Mouse (Mus musculus) forebrain, embryonic 15.5 days (tissue): ENCODE measurements around the gene Vgll1. TPM values are rescaled to one million over a fixed set of nuclear protein-coding genes. Genes with fewer than 3 reads are reported as not detected.

Source experiments
- ATAC-seq: fragments of 200-750 bp; cut with Nextera tagmentation; replicated peaks from 2 replicates; pipeline ENCODE4 v1.8.0; 2017; ENCODE audit warnings: mild to moderate bottlenecking, moderate TSS enrichment, moderate library complexity
- H3K27ac ChIP-seq: fragments of 300-500 bp; sonication (generic); replicated peaks from 2 replicates; pipeline ENCODE4 v1.5.1; 2015; ENCODE audit warnings: mild to moderate bottlenecking, inconsistent platforms
- H3K27me3 ChIP-seq: fragments of 300-500 bp; sonication (generic); 2 replicates; pipeline ENCODE4 v1.6.1; 2015; ENCODE audit warnings: inconsistent platforms
- H3K36me3 ChIP-seq: fragments of 300-500 bp; sonication (generic); 2 replicates; pipeline ENCODE4 v1.6.1; 2015; ENCODE audit warnings: mild to moderate bottlenecking, inconsistent platforms
- H3K4me1 ChIP-seq: fragments of 300-500 bp; sonication (generic); 2 replicates; pipeline ENCODE4 v1.6.1; 2015; ENCODE audit warnings: inconsistent platforms
- H3K4me2 ChIP-seq: fragments of 300-500 bp; sonication (generic); replicated peaks from 2 replicates; pipeline ENCODE4 v1.6.1; 2015; ENCODE audit warnings: mild to moderate bottlenecking, inconsistent platforms
- H3K4me3 ChIP-seq: fragments of 300-500 bp; sonication (generic); 2 replicates; pipeline ENCODE4 v1.5.1; 2015; ENCODE audit warnings: mild to moderate bottlenecking, inconsistent platforms
- H3K9ac ChIP-seq: fragments of 300-500 bp; sonication (generic); replicated peaks from 2 replicates; pipeline ENCODE4 v1.6.1; 2015; ENCODE audit warnings: mild to moderate bottlenecking, inconsistent platforms
- H3K9me3 ChIP-seq: fragments of 300-500 bp; sonication (generic); 2 replicates; pipeline ENCODE4 v1.6.1; 2016; ENCODE audit warnings: inconsistent platforms
- WGBS: fragments of 180-500 bp; shearing (Covaris S2); methylation state at CpG from one replicate; pipeline ENCODE4 v1.1.7; 2015; ENCODE audit warnings: mixed read lengths; 5-methylcytosine and 5-hydroxymethylcytosine counted together
- polyA plus RNA-seq: library from polyadenylated mRNA; unstranded; fragments of >200 nt; fragmentation: Nextera tagmentation; extraction: Ambion mirVana; gene quantifications from 2 replicates; pipeline ENCODE4 v1.2.1, GENCODE M21; 2015

Vgll1 gene
- not detected in 2 replicates for polyA plus RNA-seq

DNA sequence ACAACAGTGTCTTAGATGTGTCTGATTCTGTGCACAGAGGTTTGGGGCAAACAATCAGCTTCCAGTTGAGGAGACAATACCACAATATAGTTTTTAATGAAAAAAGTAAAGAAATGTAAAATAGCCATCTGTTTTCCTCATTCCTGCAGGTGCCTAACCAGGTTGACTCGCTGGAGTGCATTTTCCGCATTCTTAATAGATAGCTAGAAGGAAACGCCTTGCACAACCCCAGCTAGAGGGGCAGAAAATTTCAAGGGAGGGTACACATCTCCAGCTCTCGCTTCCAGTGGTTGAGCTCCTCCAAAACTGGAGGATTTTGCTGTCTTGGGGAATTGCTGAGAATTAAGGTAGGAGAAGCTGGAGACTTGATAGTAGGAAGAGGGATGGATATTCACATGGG lies at the start of gene Vgll1:
Gene Vgll1 (plus strand): TSS at position 301 of the 400 bp plus-strand sequence.
- Histone ChIP-seq H3K9ac (no peak within 1 kb of the TSS), H3K4me1 (no peaks in the 10 kb centered on the region), H3K4me2 (no peak within 1 kb of the TSS), H3K4me3 (no peak within 1 kb of the TSS), H3K27me3 (no peaks in the 10 kb centered on the region), H3K27ac (no peak within 1 kb of the TSS), H3K9me3 (no peaks in the 10 kb centered on the region), H3K36me3 (no peaks in the 10 kb centered on the region)
- 93% methylated on average over 4 of the region's 4 CpGs for WGBS
- ATAC-seq = no peak

DNA sequence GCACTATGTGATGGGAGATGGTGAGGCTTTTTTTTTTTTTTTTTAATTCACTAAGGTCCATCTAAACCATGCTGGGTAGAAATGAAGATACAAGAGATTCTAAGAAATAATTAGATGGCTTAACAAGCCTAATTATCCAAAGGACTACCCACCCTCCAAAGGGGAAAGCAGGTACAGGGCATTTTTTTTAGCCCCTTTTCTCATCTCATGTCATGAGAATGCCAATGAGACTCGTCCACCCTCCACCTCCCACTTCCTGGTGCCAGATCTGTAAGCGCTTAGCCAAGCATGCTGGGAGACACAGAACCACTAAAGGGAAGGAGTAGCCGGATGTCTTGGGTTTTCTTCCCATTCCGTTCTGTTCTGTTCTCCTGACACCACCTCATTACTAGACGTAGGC lies 45.1 kb upstream of the Vgll1 start, which contains the start of gene Brs3:
Gene Brs3 (plus strand): TSS at position 301 of the 400 bp plus-strand sequence.
- Histone ChIP-seq H3K4me2 (no peak within 1 kb of the TSS), H3K9me3 (no peaks in the 10 kb centered on the region)
- WGBS = 86% methylated on average over 5 of the region's 5 CpGs

DNA sequence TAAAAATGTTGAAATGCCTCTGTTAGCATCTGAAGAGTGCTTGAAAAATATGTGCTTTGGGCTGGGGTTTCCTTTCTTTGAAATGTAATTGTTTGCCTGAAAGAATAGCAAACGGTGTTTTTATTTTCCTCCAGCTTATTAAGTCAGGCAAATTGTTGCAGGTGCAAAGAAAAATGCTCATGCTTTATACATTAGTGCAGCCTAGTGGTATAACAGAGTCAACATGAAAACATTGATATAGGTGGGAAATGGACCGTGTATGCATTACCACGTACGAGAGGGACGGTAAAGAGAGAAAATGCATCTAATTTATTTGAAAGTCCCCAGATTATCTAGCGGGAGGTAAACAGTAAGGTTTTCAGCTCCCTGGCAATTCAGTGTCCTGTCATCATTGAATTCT lies 44.0 kb upstream of the Vgll1 start:
- 70% methylated on average over 6 of the region's 6 CpGs for WGBS
- H3K9ac ChIP-seq = no peak overlapping the region
- H3K4me2 ChIP-seq = no peak overlapping the region
- H3K27ac ChIP-seq = no peak overlapping the region
- H3K9me3 ChIP-seq = no peaks in the 10 kb centered on the region
- no peaks in the 10 kb centered on the region for H3K27me3 ChIP-seq
- H3K4me3 ChIP-seq = no peak overlapping the region
- ATAC-seq = no peak
- H3K4me1 ChIP-seq = no peaks in the 10 kb centered on the region
- no peaks in the 10 kb centered on the region for H3K36me3 ChIP-seq

More for the DNA sequence above, 45.1 kb upstream of the Vgll1 start, which contains the start of gene Brs3:
- Histone ChIP-seq H3K27ac (no peak within 1 kb of the TSS), H3K4me1 (no peaks in the 10 kb centered on the region), H3K36me3 (no peaks in the 10 kb centered on the region), H3K4me3 (no peak within 1 kb of the TSS), H3K9ac (no peak within 1 kb of the TSS), H3K27me3 (no peaks in the 10 kb centered on the region)
- no peak for ATAC-seq

DNA sequence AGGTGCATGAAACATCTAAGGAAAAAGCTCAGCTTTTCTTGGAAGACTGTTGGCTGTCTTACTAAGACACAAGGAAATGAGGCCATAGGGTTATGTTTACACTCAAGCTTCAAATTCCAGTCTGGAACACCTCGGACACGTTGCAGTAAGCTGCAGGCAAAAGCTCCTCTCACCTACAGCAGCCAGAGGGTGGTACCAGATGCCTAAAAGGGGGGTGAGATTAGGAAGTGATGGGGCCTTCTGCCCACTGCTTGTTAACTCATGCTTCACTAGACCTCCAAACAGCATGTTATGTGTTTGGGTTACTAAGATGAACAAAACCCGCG lies 35.1 kb upstream of the Vgll1 start:
- Histone ChIP-seq H3K9me3 (no peaks in the 10 kb centered on the region), H3K4me3 (peak overlapping the region; percentile 65), H3K9ac (peak overlapping the region; percentile 65), H3K27me3 (no peaks in the 10 kb centered on the region), H3K36me3 (peaks cover 11% of the 10 kb centered on the region; the same call in 1 of the 2 replicates), H3K4me2 (peak overlapping the region; percentile 41), H3K4me1 (no peaks in the 10 kb centered on the region), H3K27ac (peak overlapping the region; percentile 98)
- WGBS = 22% methylated on average over 4 of the region's 4 CpGs
- ATAC-seq = peak; percentile 73

DNA sequence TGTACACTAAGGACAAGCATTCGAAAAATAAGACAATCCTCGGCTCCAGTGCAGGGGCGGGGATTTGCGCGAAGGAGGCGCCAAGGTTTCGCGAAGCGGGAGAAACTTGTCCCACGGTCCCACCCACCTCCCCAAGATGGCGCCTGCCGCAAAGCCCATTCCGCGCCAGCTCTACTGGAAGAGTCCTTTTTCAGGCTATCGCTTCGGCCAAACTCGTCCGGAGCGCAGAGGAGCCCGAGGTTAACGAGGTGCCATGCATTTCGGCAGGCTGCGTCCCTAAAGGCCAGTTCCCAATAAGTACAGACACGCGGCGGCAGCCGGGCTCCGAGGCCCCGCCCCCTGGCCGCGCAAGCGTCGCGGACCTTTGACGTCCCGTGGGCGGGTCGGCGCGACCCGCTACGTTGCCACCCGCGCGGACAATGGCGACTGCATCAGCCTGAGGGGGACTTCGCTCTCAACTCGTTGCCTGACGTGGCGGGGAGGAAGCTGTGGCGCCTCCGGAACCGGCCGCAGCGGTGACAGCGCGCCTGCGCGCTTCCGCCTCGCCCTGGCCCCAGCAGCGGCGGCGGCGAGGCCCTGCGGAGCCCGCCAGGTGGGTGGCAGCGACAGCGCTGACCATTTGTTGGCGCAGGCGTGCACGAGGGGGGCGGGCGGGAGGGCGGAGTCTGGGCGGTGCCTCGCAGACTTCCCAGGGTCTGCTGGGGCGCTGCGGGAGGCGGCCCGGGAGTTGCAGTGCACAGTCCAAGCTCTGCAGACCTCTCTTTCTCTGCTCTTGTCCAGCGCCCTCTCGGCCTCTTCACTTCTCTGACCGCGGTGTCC lies 34.5 kb upstream of the Vgll1 start, which contains the start of gene Htatsf1:
Gene Htatsf1 (plus strand): TSS at position 410 of the 819 bp plus-strand sequence.
- peak within 1 kb of the TSS; percentile 65 for H3K4me3 ChIP-seq
- H3K27ac ChIP-seq = peak within 1 kb of the TSS; percentile 98
- no peaks in the 10 kb centered on the region for H3K9me3 ChIP-seq
- peak; percentile 96 for ATAC-seq
- H3K27me3 ChIP-seq = no peaks in the 10 kb centered on the region
- H3K4me2 ChIP-seq = peak within 1 kb of the TSS; percentile 52
- 23% methylated on average over 84 of the region's 85 CpGs for WGBS
- no peaks in the 10 kb centered on the region for H3K4me1 ChIP-seq
- H3K36me3 ChIP-seq = peaks cover 13% of the 10 kb centered on the region; the same call in 1 of the 2 replicates
- H3K9ac ChIP-seq = peak within 1 kb of the TSS; percentile 65

DNA sequence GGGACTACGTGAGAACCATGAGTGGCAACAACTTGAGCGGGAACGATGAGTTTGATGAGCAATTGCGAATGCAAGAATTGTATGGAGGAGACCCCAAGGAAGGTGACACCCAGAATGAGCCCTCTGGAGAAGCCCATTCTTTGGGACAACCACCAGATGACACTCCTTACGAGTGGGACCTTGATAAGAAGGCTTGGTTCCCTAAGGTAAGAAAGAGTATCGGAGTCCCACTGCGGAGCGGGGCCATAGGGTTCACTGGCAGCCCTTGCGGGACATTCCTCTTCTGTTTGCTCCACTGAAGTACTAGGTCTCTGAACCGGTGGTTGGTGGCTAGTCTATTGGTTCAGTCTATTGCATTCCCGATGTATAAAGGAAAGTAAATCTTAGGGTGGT lies 33.9 kb upstream of the Vgll1 start:
- Histone ChIP-seq H3K9ac (peak overlapping the region; percentile 65), H3K4me1 (no peaks in the 10 kb centered on the region), H3K4me2 (peak overlapping the region; percentile 52), H3K9me3 (no peaks in the 10 kb centered on the region), H3K27me3 (no peaks in the 10 kb centered on the region), H3K27ac (peak overlapping the region; percentile 98), H3K36me3 (peaks cover 13% of the 10 kb centered on the region; the same call in 1 of the 2 replicates), H3K4me3 (peak overlapping the region; percentile 65)
- 32% methylated on average over 11 of the region's 11 CpGs for WGBS
- no peak for ATAC-seq

DNA sequence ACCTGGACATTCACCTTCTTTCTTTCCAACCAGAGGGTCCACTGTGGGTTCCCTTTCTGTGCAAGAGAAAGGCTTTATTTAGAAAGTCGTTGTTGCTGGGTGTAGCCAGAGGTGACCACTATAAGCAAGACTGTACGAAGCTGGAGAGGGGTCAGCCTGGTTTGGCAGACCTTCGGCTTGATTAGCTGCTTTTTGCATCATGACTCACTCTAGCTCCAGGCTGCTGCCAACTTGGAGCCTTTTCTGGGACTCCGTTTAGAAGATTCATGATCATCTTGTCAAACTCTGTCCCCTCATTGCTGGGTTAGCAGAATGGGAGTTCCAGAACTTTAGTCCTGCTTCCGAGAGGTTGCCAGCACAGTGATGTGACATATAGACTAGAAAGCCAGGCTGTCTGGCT lies 6.4 kb upstream of the Vgll1 start:
- ATAC-seq = no peak
- Histone ChIP-seq H3K9ac (no peak overlapping the region), H3K36me3 (no peaks in the 10 kb centered on the region), H3K9me3 (no peaks in the 10 kb centered on the region), H3K4me1 (no peaks in the 10 kb centered on the region), H3K4me2 (no peak overlapping the region), H3K27ac (no peak overlapping the region), H3K4me3 (no peak overlapping the region), H3K27me3 (no peaks in the 10 kb centered on the region)
- 83% methylated on average over 5 of the region's 5 CpGs for WGBS

DNA sequence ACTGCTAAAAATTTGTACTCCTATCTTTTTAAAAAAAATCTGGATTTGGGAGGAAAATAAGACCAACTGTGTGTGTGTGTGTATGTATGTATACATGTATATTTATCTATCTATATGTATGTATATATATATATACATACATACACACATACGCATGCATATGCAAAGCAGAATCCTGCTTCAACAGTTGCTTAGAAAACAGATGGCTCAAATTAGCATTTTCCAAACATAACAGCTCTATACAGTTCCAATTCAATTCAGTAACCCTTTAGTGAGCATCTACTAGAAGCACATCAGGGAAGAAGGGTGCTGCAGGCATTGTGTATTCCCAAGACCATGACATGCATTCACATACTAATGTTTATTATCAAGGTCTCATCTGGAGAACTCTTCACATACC lies 15.5 kb downstream of the Vgll1 start:
- no peak overlapping the region for H3K9ac ChIP-seq
- 73% methylated on average over 1 of the region's 1 CpGs for WGBS

DNA sequence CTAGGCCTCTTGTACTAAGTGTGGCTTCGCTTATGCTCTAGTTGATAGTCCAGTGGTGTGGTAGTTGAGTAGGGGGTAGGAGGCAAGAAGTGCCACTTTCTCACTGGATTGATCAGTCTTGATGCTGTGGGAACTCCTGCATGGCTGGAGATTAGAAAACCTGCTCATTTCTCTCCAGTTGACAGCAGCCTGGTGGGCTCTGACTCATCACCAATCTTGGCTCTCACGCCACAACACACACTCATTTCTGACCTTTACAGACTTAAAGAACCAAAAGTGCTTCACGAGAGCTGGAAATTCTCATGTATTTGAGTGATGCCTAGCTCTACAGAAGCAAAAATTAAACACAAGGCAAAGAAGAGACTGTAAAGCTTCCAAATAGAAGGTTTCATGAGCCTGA lies 19.1 kb downstream of the Vgll1 start:
- Histone ChIP-seq H3K4me3 (no peak overlapping the region), H3K4me1 (no peaks in the 10 kb centered on the region), H3K9ac (no peak overlapping the region), H3K9me3 (no peaks in the 10 kb centered on the region), H3K36me3 (no peaks in the 10 kb centered on the region), H3K4me2 (no peak overlapping the region), H3K27ac (no peak overlapping the region), H3K27me3 (no peaks in the 10 kb centered on the region)
- 90% methylated on average over 3 of the region's 3 CpGs for WGBS
- ATAC-seq = no peak

More for the DNA sequence above, 15.5 kb downstream of the Vgll1 start:
- ATAC-seq = no peak; the same call in 1 of the 2 replicates
- H3K4me2 ChIP-seq = no peak overlapping the region
- no peaks in the 10 kb centered on the region for H3K4me1 ChIP-seq
- no peak overlapping the region for H3K4me3 ChIP-seq
- H3K9me3 ChIP-seq = no peaks in the 10 kb centered on the region
- no peak overlapping the region for H3K27ac ChIP-seq
- no peaks in the 10 kb centered on the region for H3K36me3 ChIP-seq
- H3K27me3 ChIP-seq = no peaks in the 10 kb centered on the region

DNA sequence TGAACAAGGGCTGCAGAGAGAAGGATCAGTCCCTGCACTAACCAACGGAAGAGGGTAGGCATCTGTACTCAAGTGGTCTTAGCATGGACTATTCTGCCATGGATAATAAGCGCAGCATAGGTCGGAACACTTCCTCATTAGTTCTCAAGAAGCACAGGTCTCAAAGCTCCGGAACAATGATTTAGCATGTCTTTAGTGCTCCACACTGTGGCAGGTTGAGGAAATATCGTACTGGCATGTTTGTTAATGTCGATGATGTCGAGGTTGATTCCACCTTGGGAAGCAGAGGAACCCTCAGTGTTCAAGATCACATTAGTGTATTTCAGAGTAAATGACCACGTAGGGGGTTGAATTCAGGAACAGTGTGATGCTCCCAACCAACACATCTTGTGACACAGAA lies 30.2 kb downstream of the Vgll1 start:
- H3K4me2 ChIP-seq = no peak overlapping the region
- ATAC-seq = no peak

DNA sequence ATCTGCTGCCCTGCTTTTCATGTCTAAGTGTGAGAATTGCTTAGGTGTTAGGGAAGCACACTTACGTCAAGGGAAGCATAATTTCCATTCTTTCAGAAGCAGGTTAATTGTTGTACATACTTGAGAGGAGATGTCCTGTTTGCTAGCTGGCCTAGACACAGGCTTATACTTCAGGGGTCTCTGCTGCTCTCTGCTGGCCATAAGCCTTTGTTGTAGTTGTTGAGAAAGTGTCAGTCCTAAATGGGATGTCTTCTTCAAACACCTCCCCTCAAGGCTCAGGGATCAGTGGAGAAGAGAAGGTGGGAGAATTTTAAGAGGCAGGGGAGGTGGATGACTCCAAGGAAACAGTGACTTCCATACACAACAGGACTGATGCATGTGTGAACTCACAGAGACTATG lies 32.9 kb downstream of the Vgll1 start:
- Histone ChIP-seq H3K9ac (no peak overlapping the region), H3K4me3 (no peak overlapping the region), H3K9me3 (no peaks in the 10 kb centered on the region), H3K36me3 (no peaks in the 10 kb centered on the region), H3K4me2 (no peak overlapping the region), H3K27me3 (no peaks in the 10 kb centered on the region), H3K4me1 (no peaks in the 10 kb centered on the region), H3K27ac (no peak overlapping the region)
- no peak for ATAC-seq
- 88% methylated on average over 1 of the region's 1 CpGs for WGBS

More for the DNA sequence above, 30.2 kb downstream of the Vgll1 start:
- Histone ChIP-seq H3K27ac (no peak overlapping the region), H3K4me1 (no peaks in the 10 kb centered on the region), H3K36me3 (no peaks in the 10 kb centered on the region), H3K27me3 (no peaks in the 10 kb centered on the region), H3K4me3 (no peak overlapping the region), H3K9me3 (no peaks in the 10 kb centered on the region), H3K9ac (no peak overlapping the region)
- 82% methylated on average over 8 of the region's 8 CpGs for WGBS

DNA sequence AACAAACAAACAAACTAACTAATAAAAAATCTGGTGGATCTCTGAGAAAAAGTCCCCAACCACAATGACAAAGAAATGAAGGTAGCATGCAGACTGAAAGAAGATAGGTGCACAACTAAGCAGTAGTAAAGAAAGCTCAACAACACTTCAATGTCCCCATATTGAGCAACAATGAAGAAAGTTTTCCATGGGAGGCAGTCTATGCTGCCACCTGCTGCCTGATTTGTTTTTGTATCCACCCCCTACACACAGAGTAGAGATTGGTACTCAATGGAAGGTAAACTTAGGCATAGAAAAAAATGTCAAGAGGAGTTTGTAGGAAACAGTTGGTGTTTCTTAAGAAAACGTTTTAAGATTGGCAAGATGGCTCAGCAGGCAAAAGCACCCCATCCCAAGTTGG lies 42.7 kb downstream of the Vgll1 start:
- Histone ChIP-seq H3K27ac (no peak overlapping the region), H3K4me2 (no peak overlapping the region), H3K4me1 (no peaks in the 10 kb centered on the region), H3K36me3 (no peaks in the 10 kb centered on the region), H3K27me3 (no peaks in the 10 kb centered on the region), H3K4me3 (no peak overlapping the region), H3K9ac (no peak overlapping the region), H3K9me3 (no peaks in the 10 kb centered on the region)
- WGBS = 30% methylated on average over 1 of the region's 1 CpGs
- no peak for ATAC-seq

DNA sequence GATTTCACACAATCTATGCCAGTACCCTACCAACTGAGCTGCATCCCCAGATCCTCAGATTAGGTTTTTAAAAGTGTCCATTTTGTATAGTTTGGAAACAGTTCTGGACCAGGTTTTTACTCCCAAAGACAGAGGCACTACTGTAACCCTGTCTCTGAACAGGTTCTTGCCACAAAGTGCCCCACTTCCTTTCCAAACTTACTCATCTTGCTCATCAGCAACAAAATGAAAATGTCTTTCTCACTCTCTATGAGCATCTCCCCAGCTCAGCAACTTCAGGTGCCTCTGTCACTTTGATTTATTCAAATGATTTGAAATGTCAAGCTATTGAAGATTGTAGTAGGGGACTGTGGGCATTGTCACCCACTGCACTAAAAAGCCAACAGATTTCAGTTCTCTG lies 49.7 kb downstream of the Vgll1 start:
- H3K4me3 ChIP-seq = no peak overlapping the region
- H3K9ac ChIP-seq = no peak overlapping the region
- H3K27ac ChIP-seq = no peak overlapping the region
- no peaks in the 10 kb centered on the region for H3K36me3 ChIP-seq
- no peaks in the 10 kb centered on the region for H3K9me3 ChIP-seq
- H3K4me1 ChIP-seq = no peaks in the 10 kb centered on the region
- ATAC-seq = no peak
- H3K27me3 ChIP-seq = no peaks in the 10 kb centered on the region
- no peak overlapping the region for H3K4me2 ChIP-seq
